Mouse (Mus musculus) embryonic facial prominence, embryonic 11.5 days (tissue): ENCODE data around the gene Sco1. TPM values are rescaled to one million over a fixed set of nuclear protein-coding genes. Genes with fewer than 3 reads are reported as not detected.

ENCODE experiments used
- ATAC-seq: fragments of 200-750 bp; cut with Nextera tagmentation; replicated peaks from 2 replicates; pipeline ENCODE4 v1.8.0; 2017; ENCODE audit warnings: low read depth; ENCODE audit not compliant: insufficient number of reproducible peaks, low FRiP score, low TSS enrichment
- DNase-seq: peaks from one replicate; pipeline ENCODE4 v3.0.0-alpha.2; 2015; ENCODE audit warnings: low spot score
- H3K27ac ChIP-seq: fragments of 300-500 bp; sonication (generic); replicated peaks from 2 replicates; pipeline ENCODE4 v1.5.1; 2014; ENCODE audit warnings: mild to moderate bottlenecking, low read depth, low read length, control low read depth
- H3K27me3 ChIP-seq: fragments of 300-500 bp; sonication (generic); 2 replicates; pipeline ENCODE4 v1.6.1; 2014; ENCODE audit warnings: mild to moderate bottlenecking, low read length, moderate library complexity, mixed read lengths; ENCODE audit not compliant: control insufficient read depth, insufficient read depth
- H3K36me3 ChIP-seq: fragments of 300-500 bp; sonication (generic); replicated peaks from 2 replicates; pipeline ENCODE4 v1.6.1; 2014; ENCODE audit warnings: low read depth, mild to moderate bottlenecking, low read length, moderate library complexity, mixed read lengths; ENCODE audit not compliant: control insufficient read depth, insufficient read depth
- H3K4me1 ChIP-seq: fragments of 300-500 bp; sonication (generic); 2 replicates; pipeline ENCODE4 v1.6.1; 2014; ENCODE audit warnings: low read length, mixed read lengths; ENCODE audit not compliant: control insufficient read depth, insufficient read depth
- H3K4me2 ChIP-seq: fragments of 300-500 bp; sonication (generic); 2 replicates; pipeline ENCODE4 v1.6.1; 2014; ENCODE audit warnings: low read depth, mild to moderate bottlenecking, control low read depth, low read length, moderate library complexity
- H3K4me3 ChIP-seq: fragments of 300-500 bp; sonication (generic); 2 replicates; pipeline ENCODE4 v1.5.1; 2014; ENCODE audit warnings: low read depth, low read length, control low read depth
- H3K9ac ChIP-seq: fragments of 300-500 bp; sonication (generic); replicated peaks from 2 replicates; pipeline ENCODE4 v1.6.1; 2014; ENCODE audit warnings: mild to moderate bottlenecking, control low read depth, low read length
- H3K9me3 ChIP-seq: fragments of 300-500 bp; sonication (generic); replicated peaks from 2 replicates; pipeline ENCODE4 v1.6.1; 2016; ENCODE audit warnings: mild to moderate bottlenecking, low read length, inconsistent platforms, mixed read lengths; ENCODE audit not compliant: control insufficient read depth
- WGBS: fragments of 180-500 bp; shearing (Covaris S2); extraction: QIAGEN DNeasy Blood & Tissue Kit; methylation state at CpG from one replicate; pipeline ENCODE4 v1.1.7; 2014; 5-methylcytosine and 5-hydroxymethylcytosine counted together
- polyA plus RNA-seq: library from polyadenylated mRNA; unstranded; fragments of >200 nt; fragmentation: Nextera tagmentation; extraction: Ambion mirVana; gene quantifications from 2 replicates; pipeline ENCODE4 v1.2.1, GENCODE M21; 2014

Gene Sco1
- polyA plus RNA-seq, 1 experiment from 2014 or later = 20.6 TPM

DNA sequence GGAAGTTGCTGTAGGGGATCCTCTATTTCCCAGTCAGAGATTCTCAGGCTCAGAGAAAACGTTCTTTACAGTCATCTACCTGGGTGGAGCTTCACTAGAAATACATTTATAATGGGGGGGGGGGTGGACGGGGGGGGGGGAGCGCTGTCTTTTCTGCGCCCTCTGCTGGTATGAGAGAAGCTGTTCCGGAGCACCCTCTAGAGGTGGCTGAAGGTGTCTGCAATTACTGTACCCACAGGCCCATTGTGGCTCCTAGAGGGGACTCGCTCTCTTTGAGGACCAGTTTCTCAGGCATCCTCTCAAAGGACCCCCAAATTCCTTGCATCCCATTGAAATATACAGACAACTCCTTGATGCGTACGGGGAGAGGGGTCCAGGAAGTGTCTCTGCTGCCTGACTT, 49.2 kb downstream of the Sco1 start:
- Histone ChIP-seq H3K4me2 (no peak overlapping the region), H3K4me1 (no peaks in the 10 kb centered on the region), H3K9me3 (no peaks in the 10 kb centered on the region), H3K27ac (no peak overlapping the region), H3K9ac (no peak overlapping the region), H3K27me3 (no peaks in the 10 kb centered on the region), H3K36me3 (no peaks in the 10 kb centered on the region), H3K4me3 (no peak overlapping the region)
- ATAC-seq (no peak), DNase-seq (peak; percentile 56)
- 27% methylated on average over 7 of the region's 8 CpGs for WGBS

- H3K27me3 ChIP-seq = no peaks in the 10 kb centered on the region
- DNase-seq = no peak
- WGBS = 88% methylated on average over 9 of the region's 9 CpGs
Observed at GRCm38 (mm10) chr11:67103256-67103655, 50.8 kb downstream of the Sco1 start.

DNA sequence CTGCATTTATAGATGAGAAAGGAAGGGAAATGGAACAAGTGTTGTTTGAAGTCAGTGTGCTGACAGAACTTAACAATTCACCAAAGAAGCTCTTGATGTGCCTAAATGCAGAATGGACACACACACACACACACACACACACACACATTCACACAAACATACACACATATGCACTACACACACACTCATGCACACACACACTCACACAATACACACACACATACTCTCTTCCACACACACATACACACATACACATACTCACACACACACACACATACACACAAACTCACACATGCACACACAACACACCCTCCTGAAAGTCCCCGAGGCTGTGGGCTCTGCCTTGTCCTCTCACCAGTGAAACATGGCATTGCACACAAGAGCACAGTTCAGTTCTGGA, 51.8 kb downstream of the Sco1 start:
- H3K4me3 ChIP-seq = no peak overlapping the region
- no peaks in the 10 kb centered on the region for H3K27me3 ChIP-seq
- no peaks in the 10 kb centered on the region for H3K36me3 ChIP-seq
- no peak overlapping the region for H3K9ac ChIP-seq
- no peaks in the 10 kb centered on the region for H3K4me1 ChIP-seq
- 79% methylated on average over 1 of the region's 1 CpGs for WGBS
- no peak overlapping the region for H3K4me2 ChIP-seq
- ATAC-seq = no peak
- no peaks in the 10 kb centered on the region for H3K9me3 ChIP-seq
- H3K27ac ChIP-seq = no peak overlapping the region
- DNase-seq = no peak

More at GRCm38 (mm10) chr11:67103256-67103655, 50.8 kb downstream of the Sco1 start:
- no peak for ATAC-seq
- Histone ChIP-seq H3K4me3 (no peak overlapping the region), H3K36me3 (no peaks in the 10 kb centered on the region), H3K9ac (no peak overlapping the region), H3K4me1 (no peaks in the 10 kb centered on the region), H3K9me3 (no peaks in the 10 kb centered on the region), H3K27ac (no peak overlapping the region), H3K4me2 (no peak overlapping the region)

DNA sequence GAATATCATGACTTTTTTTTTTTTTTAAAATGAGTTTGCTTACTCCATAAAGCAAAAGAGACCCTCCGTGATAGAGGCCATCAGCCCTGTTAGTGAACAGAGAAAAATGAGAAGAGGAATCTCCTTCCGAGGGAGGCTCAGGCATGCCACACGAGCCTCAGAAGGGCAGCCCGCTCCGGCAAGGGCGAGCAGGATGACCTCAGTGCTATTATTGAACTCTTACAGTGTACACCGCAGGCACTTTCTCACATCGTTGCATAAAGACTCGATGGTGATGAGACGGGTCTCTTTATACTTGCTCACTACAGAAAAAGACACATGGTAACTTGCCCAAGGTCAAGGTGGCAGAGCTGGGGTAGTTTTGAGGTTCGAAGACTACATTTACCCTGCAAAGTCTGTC, 52.2 kb downstream of the Sco1 start:
- ATAC-seq = no peak
- no peak for DNase-seq
- Histone ChIP-seq H3K4me1 (no peaks in the 10 kb centered on the region), H3K4me3 (no peak overlapping the region), H3K4me2 (no peak overlapping the region), H3K27me3 (no peaks in the 10 kb centered on the region), H3K9me3 (no peaks in the 10 kb centered on the region), H3K9ac (no peak overlapping the region), H3K27ac (no peak overlapping the region), H3K36me3 (no peaks in the 10 kb centered on the region)
- 69% methylated on average over 11 of the region's 11 CpGs for WGBS

- no peak overlapping the region for H3K4me3 ChIP-seq
- WGBS = 53% methylated on average over 4 of the region's 4 CpGs
- no peaks in the 10 kb centered on the region for H3K36me3 ChIP-seq
- no peaks in the 10 kb centered on the region for H3K9me3 ChIP-seq
- no peak overlapping the region for H3K27ac ChIP-seq
- DNase-seq (no peak), ATAC-seq (peak; percentile 80; the same call in 1 of the 2 replicates)
- no peak overlapping the region for H3K4me2 ChIP-seq
- H3K4me1 ChIP-seq = no peaks in the 10 kb centered on the region
- H3K9ac ChIP-seq = no peak overlapping the region
- H3K27me3 ChIP-seq = no peaks in the 10 kb centered on the region
Observed at GRCm38 (mm10) chr11:67105689-67106088, 53.2 kb downstream of the Sco1 start.

DNA sequence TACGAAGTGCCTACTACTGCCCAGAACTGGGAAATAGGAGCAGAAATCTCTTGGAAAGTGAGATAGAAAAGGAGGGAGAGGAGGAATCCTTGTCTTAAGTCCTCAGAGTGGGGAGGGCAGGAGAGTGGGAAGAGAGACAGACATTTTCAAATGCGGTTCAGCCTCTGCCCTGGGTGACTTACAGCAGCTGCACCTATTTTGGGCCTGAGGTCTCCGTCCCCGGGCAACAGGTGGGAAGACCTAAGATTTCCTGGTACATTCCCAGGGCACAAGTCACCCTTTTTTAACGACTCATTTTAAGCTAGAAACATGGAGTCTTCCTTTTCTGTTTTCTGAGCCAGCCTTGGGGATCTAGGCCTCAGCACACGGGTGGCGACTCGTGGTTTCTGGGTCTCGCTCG, 54.5 kb downstream of the Sco1 start:
- DNase-seq = no peak
- Histone ChIP-seq H3K27me3 (no peaks in the 10 kb centered on the region), H3K36me3 (no peaks in the 10 kb centered on the region), H3K27ac (no peak overlapping the region), H3K4me2 (no peak overlapping the region), H3K4me3 (no peak overlapping the region), H3K9ac (no peak overlapping the region), H3K4me1 (no peaks in the 10 kb centered on the region), H3K9me3 (no peaks in the 10 kb centered on the region)
- WGBS = 82% methylated on average over 10 of the region's 10 CpGs
- ATAC-seq = no peak

GRCm38 (mm10) chr11:67110168-67110948, 57.9 kb downstream of the Sco1 start:
- Histone ChIP-seq H3K4me2 (no peak overlapping the region), H3K27ac (no peak overlapping the region), H3K9me3 (no peaks in the 10 kb centered on the region), H3K4me3 (no peak overlapping the region), H3K9ac (no peak overlapping the region), H3K4me1 (no peaks in the 10 kb centered on the region), H3K27me3 (no peaks in the 10 kb centered on the region), H3K36me3 (no peaks in the 10 kb centered on the region)
- no peak for ATAC-seq
- peak; percentile 82 for DNase-seq
- 33% methylated on average over 5 of the region's 5 CpGs for WGBS

DNA sequence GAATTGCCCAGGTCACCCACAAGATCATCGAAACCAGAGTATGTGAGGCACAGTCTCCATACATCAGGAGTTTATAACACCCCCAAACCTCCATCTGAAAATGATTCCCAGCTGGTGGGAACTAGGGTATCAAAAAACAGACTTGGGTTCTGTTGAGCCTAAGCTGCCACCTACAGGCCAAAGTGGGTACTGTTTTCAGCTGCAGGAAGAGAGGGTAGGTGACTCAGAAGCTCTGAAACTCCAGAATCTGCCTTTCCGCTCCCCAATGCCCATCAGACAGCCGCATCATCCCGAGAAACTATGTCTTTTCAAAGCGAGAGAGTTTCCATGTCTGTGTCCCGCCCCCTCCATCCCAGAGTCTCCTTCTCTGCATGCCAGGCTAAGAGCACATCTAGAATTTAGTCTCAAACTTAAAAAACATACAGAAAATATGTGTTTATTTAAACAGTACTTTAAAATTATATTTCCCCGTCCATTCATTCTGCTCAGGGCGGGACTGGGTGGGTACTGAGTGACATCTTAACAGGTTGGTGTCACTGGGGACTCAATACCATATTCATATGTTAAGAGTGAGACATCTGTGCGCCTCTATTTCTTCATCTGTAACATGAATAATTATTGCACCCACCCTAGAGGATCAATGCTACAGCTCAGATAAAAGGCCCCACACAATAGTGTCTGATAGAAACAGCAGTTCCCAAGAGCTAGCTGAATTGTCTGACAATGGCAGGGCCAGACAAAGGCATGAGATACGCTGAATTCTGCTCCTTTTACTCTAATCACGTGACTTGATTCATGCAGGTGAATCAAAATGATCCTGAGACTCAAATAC, 59.8 kb downstream of the Sco1 start:
- H3K27ac ChIP-seq = no peak overlapping the region
- no peak overlapping the region for H3K9ac ChIP-seq
- no peaks in the 10 kb centered on the region for H3K4me1 ChIP-seq
- WGBS = 25% methylated on average over 11 of the region's 11 CpGs
- H3K27me3 ChIP-seq = no peaks in the 10 kb centered on the region
- no peaks in the 10 kb centered on the region for H3K9me3 ChIP-seq
- H3K4me2 ChIP-seq = no peak overlapping the region
- ATAC-seq = 0 out of 2 replicates have a peak, but pooled peaks have one; percentile 37
- DNase-seq = peak; percentile 86
- no peaks in the 10 kb centered on the region for H3K36me3 ChIP-seq
- no peak overlapping the region for H3K4me3 ChIP-seq
